Mouse (Mus musculus) urinary bladder, postnatal 14 days (tissue): ENCODE data around the gene Smok3b.

ENCODE experiments used
- DNase-seq: peaks from one replicate; pipeline ENCODE4 v3.0.0; 2021; ENCODE audit warnings: low spot score

Gene Smok3b

GRCm38 (mm10) chr5:138085421-138085911 lies 64.2 kb downstream of the Smok3b start:
- no peak for DNase-seq

DNA sequence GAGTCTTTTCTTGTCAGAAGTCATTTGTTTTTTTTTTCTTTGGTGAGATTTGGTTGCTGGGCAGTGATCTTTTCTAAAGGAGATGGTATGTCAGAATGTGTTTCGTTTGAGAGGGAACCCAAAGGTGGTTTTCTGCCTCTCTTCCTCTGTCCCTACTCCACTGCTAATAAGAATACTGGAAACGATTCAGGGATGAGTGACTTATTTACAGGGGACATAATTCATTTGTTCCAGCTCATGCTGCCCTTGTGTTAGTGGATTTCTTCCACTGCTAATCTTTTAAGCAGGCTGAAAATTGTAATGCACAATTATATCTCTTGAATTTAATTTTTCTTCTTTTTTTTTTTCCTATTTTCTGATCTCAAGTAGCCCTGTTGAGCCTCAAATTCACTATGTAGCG lies 65.6 kb downstream of the Smok3b start:
- no peak for DNase-seq

DNA sequence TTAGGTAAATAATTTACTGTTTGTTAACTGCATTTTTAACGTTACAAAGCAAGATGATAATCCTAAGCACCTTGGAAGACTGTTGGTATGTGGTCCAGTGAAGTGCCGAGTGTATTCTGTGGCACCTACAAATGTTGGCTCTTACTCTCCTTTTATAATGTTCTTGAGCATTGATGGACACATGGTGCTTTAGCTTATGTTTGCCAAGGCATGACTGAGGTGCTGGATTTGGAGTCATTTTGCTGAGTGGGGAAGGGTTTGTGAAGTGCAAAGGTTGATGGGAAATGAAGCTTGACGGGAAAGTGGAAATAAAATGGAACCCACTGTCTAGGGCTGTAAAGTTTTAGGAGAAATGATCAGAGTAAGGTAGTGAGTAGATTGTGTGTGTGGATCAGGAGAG lies 67.1 kb downstream of the Smok3b start:
- no peak for DNase-seq

GRCm38 (mm10) chr5:138089108-138089551 lies 67.9 kb downstream of the Smok3b start:
- DNase-seq = no peak

DNA sequence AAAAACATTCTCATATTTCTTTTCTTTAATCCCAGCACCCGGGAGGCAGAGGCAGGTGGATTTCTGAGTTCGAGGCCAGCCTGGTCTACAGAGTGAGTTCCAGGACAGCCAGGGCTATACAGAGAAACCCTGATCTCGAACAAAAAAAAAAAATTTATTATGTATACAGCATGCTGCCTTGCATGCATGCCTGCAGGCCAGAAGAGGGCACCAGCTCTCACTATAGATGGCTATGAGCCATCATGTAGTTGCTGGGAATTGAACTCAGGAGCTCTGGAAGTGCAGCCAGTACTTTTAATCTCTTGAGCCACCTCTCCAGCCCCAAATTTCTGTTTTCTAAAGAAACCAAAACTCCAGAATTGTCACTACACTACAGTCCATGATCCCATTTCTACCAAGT lies 69.0 kb downstream of the Smok3b start:
- DNase-seq = no peak

GRCm38 (mm10) chr5:138090737-138091136 lies 69.5 kb downstream of the Smok3b start:
- no peak for DNase-seq

DNA sequence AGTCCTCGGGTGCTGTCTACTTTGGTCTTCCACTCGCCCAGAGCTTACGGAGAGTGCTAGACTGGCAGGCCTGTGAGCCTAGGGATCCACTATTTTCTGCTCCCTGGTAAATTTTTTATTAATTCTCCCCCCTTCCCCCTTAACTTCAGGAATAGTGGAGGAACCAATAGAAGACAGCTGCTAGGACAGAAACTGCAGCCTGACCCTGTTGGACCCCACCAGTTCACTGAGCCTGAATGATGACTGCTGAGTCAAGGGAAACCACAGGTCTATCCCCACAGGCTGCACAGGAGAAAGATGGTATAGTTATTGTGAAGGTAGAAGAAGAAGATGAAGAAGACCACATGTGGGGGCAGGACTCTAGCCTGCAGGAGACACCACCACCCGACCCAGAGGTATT lies 71.5 kb downstream of the Smok3b start:
- DNase-seq = no peak

- DNase-seq = no peak
These were observed 73.2 kb downstream of the Smok3b start for GRCm38 (mm10) chr5:138094474-138094873.
